Mouse (Mus musculus) splenic B cell, adult 2 months (primary cell): ENCODE results near the gene Aff1.

Source experiments
- DNase-seq: peaks from one replicate; pipeline ENCODE4 v3.0.0-alpha.2; 2011; ENCODE audit warnings: low read depth, low spot score
- H3K27me3 ChIP-seq: 2 replicates; pipeline ENCODE4 v1.6.1; 2012; ENCODE audit warnings: mild to moderate bottlenecking, low read length, moderate library complexity, mixed read lengths; ENCODE audit not compliant: control insufficient read depth, poor library complexity, insufficient read depth, severe bottlenecking
- H3K36me3 ChIP-seq: 2 replicates; pipeline ENCODE4 v1.6.1; 2012; ENCODE audit warnings: mild to moderate bottlenecking, low read length, moderate library complexity, mixed read lengths; ENCODE audit not compliant: control insufficient read depth, poor library complexity, insufficient read depth, severe bottlenecking

The Aff1 gene

DNA sequence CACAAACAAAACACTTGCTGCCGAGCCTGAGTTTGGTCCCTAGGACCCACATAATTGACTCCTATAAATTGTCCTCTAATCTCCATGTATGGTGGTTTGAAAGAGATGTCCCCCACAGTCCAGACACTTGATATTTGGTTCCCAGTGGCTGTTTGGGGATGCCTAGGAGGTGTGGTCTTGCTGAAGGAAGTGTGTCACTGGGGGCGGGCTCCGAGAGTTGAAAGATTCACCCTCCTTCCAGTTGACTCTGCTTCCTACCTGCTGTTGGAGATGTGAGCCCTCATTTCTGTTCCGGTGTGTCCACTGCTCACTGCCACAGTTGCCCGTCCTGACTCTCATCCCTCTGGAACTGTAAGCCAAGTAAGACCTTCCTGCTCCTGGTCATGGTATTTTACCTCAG is 13.2 kb upstream of the Aff1 start:
- H3K36me3 ChIP-seq: no peaks in the 10 kb centered on the region
- DNase-seq: no peak
- H3K27me3 ChIP-seq: no peaks in the 10 kb centered on the region

GRCm38 (mm10) chr5:103680381-103680780 is 11.8 kb upstream of the Aff1 start:
- peak; percentile 90 for DNase-seq
- no peaks in the 10 kb centered on the region for H3K27me3 ChIP-seq
- no peaks in the 10 kb centered on the region for H3K36me3 ChIP-seq

GRCm38 (mm10) chr5:103681824-103682223 is 10.3 kb upstream of the Aff1 start:
- Histone ChIP-seq H3K36me3 (no peaks in the 10 kb centered on the region), H3K27me3 (no peaks in the 10 kb centered on the region)
- DNase-seq: no peak

GRCm38 (mm10) chr5:103689645-103690044 is 2.5 kb upstream of the Aff1 start:
- Histone ChIP-seq H3K27me3 (no peaks in the 10 kb centered on the region), H3K36me3 (no peaks in the 10 kb centered on the region)
- DNase-seq: no peak

DNA sequence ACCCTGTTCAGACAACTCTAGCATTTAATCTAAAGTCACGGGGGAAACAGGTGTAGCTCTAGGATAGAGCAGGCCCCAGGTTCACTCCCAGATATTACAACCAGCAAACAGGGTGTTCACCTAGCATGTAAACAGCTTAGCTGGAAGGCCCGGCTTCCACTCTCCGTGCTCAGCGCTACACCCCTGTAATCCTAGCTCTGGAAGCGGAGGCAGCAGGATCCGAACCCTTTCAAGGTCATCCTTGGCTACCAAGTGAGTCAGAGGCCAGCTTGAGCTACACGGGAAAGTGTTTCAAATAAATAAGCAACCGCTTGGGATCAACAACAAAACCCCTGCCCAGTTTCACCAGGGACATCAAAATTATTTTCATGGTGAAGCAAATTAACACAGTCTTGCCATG is 2.0 kb upstream of the Aff1 start:
- DNase-seq: no peak
- no peaks in the 10 kb centered on the region for H3K27me3 ChIP-seq
- no peaks in the 10 kb centered on the region for H3K36me3 ChIP-seq

GRCm38 (mm10) chr5:103691171-103691570 is 1.0 kb upstream of the Aff1 start:
- DNase-seq: peak; percentile 29
- H3K27me3 ChIP-seq: no peaks in the 10 kb centered on the region
- H3K36me3 ChIP-seq: no peaks in the 10 kb centered on the region

GRCm38 (mm10) chr5:103692531-103693040 is 412 bp downstream of the Aff1 start:
- DNase-seq: no peak
- no peaks in the 10 kb centered on the region for H3K27me3 ChIP-seq

DNA sequence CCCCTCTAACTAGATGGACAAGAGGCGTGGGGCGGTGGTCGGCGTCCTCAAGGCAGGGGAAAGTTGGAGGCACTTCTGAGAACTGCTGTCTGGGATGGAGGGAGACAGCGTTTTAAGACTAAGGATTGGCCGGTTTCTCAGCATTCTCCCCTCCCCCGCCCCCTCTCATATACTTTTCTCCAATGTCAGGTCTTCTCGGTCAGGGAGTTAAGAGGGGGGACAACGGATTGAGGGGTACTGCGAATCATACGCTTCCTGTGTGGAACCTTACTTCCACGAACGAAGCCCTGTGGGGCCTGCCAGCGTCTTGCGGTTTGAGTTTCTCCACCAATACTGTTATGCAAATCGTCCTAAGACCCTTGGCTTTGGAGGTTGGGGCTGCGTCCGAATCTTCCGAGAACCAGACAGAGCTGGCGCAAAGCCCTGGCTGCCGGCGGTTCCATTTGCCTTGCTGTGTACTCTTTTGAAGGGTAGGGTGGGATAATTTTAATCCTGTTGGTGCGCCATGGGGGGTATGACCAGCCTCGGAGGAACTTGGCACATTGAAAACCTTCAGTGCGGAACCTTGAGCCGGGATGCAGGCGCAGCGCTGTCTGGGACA is 967 bp downstream of the Aff1 start:
- DNase-seq: peak; percentile 44
- Histone ChIP-seq H3K27me3 (no peaks in the 10 kb centered on the region), H3K36me3 (no peaks in the 10 kb centered on the region)

More at GRCm38 (mm10) chr5:103692531-103693040, 412 bp downstream of the Aff1 start:
- H3K36me3 ChIP-seq: no peaks in the 10 kb centered on the region

- Histone ChIP-seq H3K36me3 (no peaks in the 10 kb centered on the region), H3K27me3 (no peaks in the 10 kb centered on the region)
- DNase-seq: no peak
Observed at GRCm38 (mm10) chr5:103694094-103694493, 1.9 kb downstream of the Aff1 start.

- Histone ChIP-seq H3K36me3 (no peaks in the 10 kb centered on the region), H3K27me3 (no peaks in the 10 kb centered on the region)
- DNase-seq: peak; percentile 25
Observed at GRCm38 (mm10) chr5:103697875-103698491, 5.8 kb downstream of the Aff1 start.

- DNase-seq: peak; percentile 13
- Histone ChIP-seq H3K36me3 (no peaks in the 10 kb centered on the region), H3K27me3 (no peaks in the 10 kb centered on the region)
Observed at GRCm38 (mm10) chr5:103698577-103698976, 6.4 kb downstream of the Aff1 start.

- Histone ChIP-seq H3K36me3 (no peaks in the 10 kb centered on the region), H3K27me3 (no peaks in the 10 kb centered on the region)
- DNase-seq: peak; percentile 76
Observed at GRCm38 (mm10) chr5:103699537-103699936, 7.4 kb downstream of the Aff1 start.

- Histone ChIP-seq H3K36me3 (no peaks in the 10 kb centered on the region), H3K27me3 (no peaks in the 10 kb centered on the region)
- DNase-seq: no peak
Observed at GRCm38 (mm10) chr5:103700661-103701060, 8.5 kb downstream of the Aff1 start.

DNA sequence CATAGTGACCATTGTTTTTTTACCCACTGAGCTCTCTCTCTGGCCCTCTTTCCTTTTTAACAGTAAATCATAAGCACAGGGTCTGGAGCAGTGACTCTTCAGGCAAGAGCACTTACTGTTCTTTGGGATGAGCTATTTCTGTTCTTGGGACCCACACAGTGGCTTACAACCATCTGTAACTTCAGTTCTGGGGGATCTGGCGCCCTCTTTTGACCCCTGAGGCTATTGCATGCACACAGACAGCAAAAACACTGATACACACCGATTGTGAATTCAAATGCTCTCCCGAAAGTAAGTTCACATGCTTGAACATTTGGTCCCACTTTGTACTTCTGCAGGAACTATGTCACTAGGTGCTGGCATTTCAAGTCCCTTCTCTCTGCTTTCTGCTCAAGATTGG is 9.3 kb downstream of the Aff1 start:
- peak; percentile 61 for DNase-seq
- Histone ChIP-seq H3K27me3 (no peaks in the 10 kb centered on the region), H3K36me3 (no peaks in the 10 kb centered on the region)

DNA sequence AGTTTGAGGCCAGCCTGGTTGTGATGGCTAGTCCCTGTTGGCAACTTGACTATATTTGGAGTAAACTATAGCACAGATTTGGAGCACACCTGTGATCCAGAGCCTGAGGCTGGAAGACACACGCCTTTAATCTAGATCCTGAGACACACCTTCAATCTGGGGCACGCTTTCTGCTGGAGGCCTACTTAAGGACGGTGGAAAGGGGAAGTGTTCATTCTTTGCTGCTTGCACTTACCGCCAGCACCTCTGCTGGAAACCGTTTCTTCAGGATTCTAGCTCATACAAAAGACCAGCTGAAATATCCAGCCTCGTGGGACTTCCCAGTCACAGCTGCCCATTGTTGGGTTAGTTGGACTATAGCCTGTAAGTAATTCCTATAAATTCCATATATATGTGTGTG is 10.4 kb downstream of the Aff1 start:
- Histone ChIP-seq H3K27me3 (no peaks in the 10 kb centered on the region), H3K36me3 (no peaks in the 10 kb centered on the region)
- DNase-seq: peak; percentile 67

DNA sequence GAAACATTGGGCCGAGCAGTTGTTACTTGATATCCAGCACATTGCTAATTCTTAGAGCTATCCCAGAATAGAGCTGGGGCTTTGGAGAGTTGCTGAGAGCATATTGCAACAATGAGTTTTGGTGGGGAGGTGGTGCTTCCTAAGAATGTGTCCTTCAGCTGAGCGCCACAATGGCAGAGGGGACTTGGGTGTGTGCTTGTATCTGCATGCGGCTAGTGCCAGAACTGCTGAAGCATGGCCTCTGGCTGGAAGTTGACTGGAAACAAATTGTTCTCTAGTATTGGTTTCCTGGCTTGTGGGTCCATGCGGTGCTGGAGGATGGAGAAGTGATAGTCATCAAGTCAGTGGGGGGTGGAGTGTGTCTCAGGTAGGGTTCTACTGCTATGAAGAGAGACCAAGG is 13.2 kb downstream of the Aff1 start:
- H3K36me3 ChIP-seq: no peaks in the 10 kb centered on the region
- H3K27me3 ChIP-seq: no peaks in the 10 kb centered on the region
- no peak for DNase-seq
